Mouse (Mus musculus) forebrain, embryonic 10.5 days (tissue): ENCODE measurements at regions not wholly inside any gene's neighbourhood (a gene's known extent, or its start where the extent isn't known, plus 50 kb on each side); places are given as distances from the start of the nearest gene placed in this dataset.

Source experiments
- DNase-seq: peaks from one replicate; pipeline ENCODE4 v3.0.0-alpha.2; 2017; ENCODE audit warnings: low spot score; ENCODE audit errors: extremely low spot score
- H3K27ac ChIP-seq: fragments of 300-500 bp; sonication (generic); 2 replicates; pipeline ENCODE4 v1.5.1; 2016; ENCODE audit warnings: mild to moderate bottlenecking
- H3K27me3 ChIP-seq: fragments of 300-500 bp; sonication (generic); 2 replicates; pipeline ENCODE4 v1.6.1; 2016; ENCODE audit warnings: mild to moderate bottlenecking; ENCODE audit not compliant: poor library complexity, severe bottlenecking
- H3K36me3 ChIP-seq: fragments of 300-500 bp; sonication (generic); replicated peaks from 2 replicates; pipeline ENCODE4 v1.6.1; 2016; ENCODE audit warnings: mild to moderate bottlenecking, moderate library complexity
- H3K4me1 ChIP-seq: fragments of 300-500 bp; sonication (generic); 2 replicates; pipeline ENCODE4 v1.6.1; 2016
- H3K4me3 ChIP-seq: fragments of 300-500 bp; sonication (generic); 2 replicates; pipeline ENCODE4 v1.5.1; 2016; ENCODE audit warnings: mild to moderate bottlenecking, moderate library complexity
- H3K9me3 ChIP-seq: fragments of 300-500 bp; sonication (generic); 2 replicates; pipeline ENCODE4 v1.6.1; 2016; ENCODE audit warnings: mild to moderate bottlenecking, moderate library complexity
- WGBS: fragments of 180-500 bp; shearing (Covaris S2); methylation state at CpG from one replicate; pipeline ENCODE4 v1.1.7; 2016; 5-methylcytosine and 5-hydroxymethylcytosine counted together

GRCm38 (mm10) chr12:15649226-15649625 is 167.5 kb downstream of the Trib2 start:
- Histone ChIP-seq H3K27ac (no peak overlapping the region), H3K9me3 (no peaks in the 10 kb centered on the region), H3K4me1 (peaks cover 7% of the 10 kb centered on the region), H3K36me3 (no peaks in the 10 kb centered on the region), H3K4me3 (no peak overlapping the region), H3K27me3 (no peaks in the 10 kb centered on the region)
- WGBS, result 27% methylated on average over 1 of the region's 1 CpGs
- no peak for DNase-seq

- no peak overlapping the region for H3K4me3 ChIP-seq
- peaks cover 23% of the 10 kb centered on the region for H3K4me1 ChIP-seq
- no peak for DNase-seq
- no peaks in the 10 kb centered on the region for H3K9me3 ChIP-seq
- no peaks in the 10 kb centered on the region for H3K27me3 ChIP-seq
- H3K36me3 ChIP-seq, result no peaks in the 10 kb centered on the region
- WGBS, result 46% methylated on average over 9 of the region's 9 CpGs
- H3K27ac ChIP-seq, result no peak overlapping the region
These were observed 172.5 kb downstream of the Trib2 start for GRCm38 (mm10) chr12:15644074-15644672.

- Histone ChIP-seq H3K4me1 (peaks cover 26% of the 10 kb centered on the region), H3K4me3 (no peak overlapping the region), H3K27ac (no peak overlapping the region), H3K36me3 (no peaks in the 10 kb centered on the region), H3K9me3 (no peaks in the 10 kb centered on the region), H3K27me3 (no peaks in the 10 kb centered on the region)
- 72% methylated on average over 3 of the region's 3 CpGs for WGBS
- no peak for DNase-seq
These were observed 173.1 kb downstream of the Trib2 start for GRCm38 (mm10) chr12:15643669-15644068.

GRCm38 (mm10) chr12:15640320-15640719 is 176.4 kb downstream of the Trib2 start:
- WGBS, result 83% methylated on average over 5 of the region's 5 CpGs
- Histone ChIP-seq H3K36me3 (no peaks in the 10 kb centered on the region), H3K4me1 (peaks cover 24% of the 10 kb centered on the region), H3K4me3 (no peak overlapping the region), H3K9me3 (no peaks in the 10 kb centered on the region), H3K27me3 (no peaks in the 10 kb centered on the region), H3K27ac (no peak overlapping the region)
- no peak for DNase-seq

GRCm38 (mm10) chr12:15629971-15630370 is 186.8 kb downstream of the Trib2 start:
- Histone ChIP-seq H3K4me3 (no peak overlapping the region), H3K36me3 (no peaks in the 10 kb centered on the region), H3K27ac (no peak overlapping the region), H3K4me1 (no peaks in the 10 kb centered on the region), H3K9me3 (no peaks in the 10 kb centered on the region), H3K27me3 (no peaks in the 10 kb centered on the region)
- WGBS, result 87% methylated on average over 3 of the region's 3 CpGs
- DNase-seq, result no peak

GRCm38 (mm10) chr12:15619521-15619920 is 197.2 kb downstream of the Trib2 start:
- H3K27ac ChIP-seq, result no peak overlapping the region
- WGBS, result 94% methylated on average over 2 of the region's 2 CpGs
- no peak overlapping the region for H3K4me3 ChIP-seq

GRCm38 (mm10) chr12:15617312-15617711 is 199.4 kb downstream of the Trib2 start:
- Histone ChIP-seq H3K4me1 (peaks cover 6% of the 10 kb centered on the region), H3K27ac (no peak overlapping the region), H3K27me3 (no peaks in the 10 kb centered on the region), H3K36me3 (no peaks in the 10 kb centered on the region), H3K9me3 (no peaks in the 10 kb centered on the region), H3K4me3 (no peak overlapping the region)
- WGBS, result 73% methylated on average over 1 of the region's 1 CpGs
- no peak for DNase-seq

More at GRCm38 (mm10) chr12:15619521-15619920, 197.2 kb downstream of the Trib2 start:
- Histone ChIP-seq H3K36me3 (no peaks in the 10 kb centered on the region), H3K4me1 (peaks cover 6% of the 10 kb centered on the region), H3K27me3 (no peaks in the 10 kb centered on the region), H3K9me3 (no peaks in the 10 kb centered on the region)
- no peak for DNase-seq

- Histone ChIP-seq H3K27me3 (no peaks in the 10 kb centered on the region), H3K9me3 (no peaks in the 10 kb centered on the region), H3K4me1 (peaks cover under 1% of the 10 kb centered on the region; the same call in 1 of the 2 replicates), H3K27ac (no peak overlapping the region), H3K4me3 (no peak overlapping the region), H3K36me3 (no peaks in the 10 kb centered on the region)
- 89% methylated on average over 5 of the region's 5 CpGs for WGBS
- DNase-seq, result no peak
These were observed 204.7 kb downstream of the Trib2 start for GRCm38 (mm10) chr12:15611847-15612580.

- H3K9me3 ChIP-seq, result no peaks in the 10 kb centered on the region
- peaks cover 30% of the 10 kb centered on the region for H3K4me1 ChIP-seq
- no peaks in the 10 kb centered on the region for H3K27me3 ChIP-seq
- DNase-seq, result no peak
- WGBS, result 96% methylated on average over 1 of the region's 1 CpGs
- no peak overlapping the region for H3K4me3 ChIP-seq
- no peaks in the 10 kb centered on the region for H3K36me3 ChIP-seq
- no peak overlapping the region for H3K27ac ChIP-seq
These were observed 209.6 kb downstream of the Trib2 start for GRCm38 (mm10) chr12:15607091-15607490.

- Histone ChIP-seq H3K4me1 (peaks cover 30% of the 10 kb centered on the region), H3K27ac (no peak overlapping the region), H3K9me3 (no peaks in the 10 kb centered on the region), H3K36me3 (no peaks in the 10 kb centered on the region), H3K4me3 (no peak overlapping the region), H3K27me3 (no peaks in the 10 kb centered on the region)
- 66% methylated on average over 4 of the region's 4 CpGs for WGBS
- no peak for DNase-seq
These were observed 210.6 kb downstream of the Trib2 start for GRCm38 (mm10) chr12:15606095-15606494.

GRCm38 (mm10) chr12:15604630-15605029 is 212.1 kb downstream of the Trib2 start:
- Histone ChIP-seq H3K27me3 (no peaks in the 10 kb centered on the region), H3K9me3 (no peaks in the 10 kb centered on the region), H3K4me1 (peaks cover 30% of the 10 kb centered on the region), H3K27ac (0 out of 2 replicates have a peak overlapping the region, but pooled peaks have one; percentile 1), H3K36me3 (no peaks in the 10 kb centered on the region), H3K4me3 (no peak overlapping the region)
- DNase-seq, result no peak
- WGBS, result 90% methylated on average over 1 of the region's 1 CpGs

GRCm38 (mm10) chr12:15603885-15604284 is 212.8 kb downstream of the Trib2 start:
- Histone ChIP-seq H3K9me3 (no peaks in the 10 kb centered on the region), H3K27me3 (no peaks in the 10 kb centered on the region), H3K27ac (0 out of 2 replicates have a peak overlapping the region, but pooled peaks have one; percentile 6), H3K4me3 (no peak overlapping the region), H3K36me3 (no peaks in the 10 kb centered on the region), H3K4me1 (peaks cover 30% of the 10 kb centered on the region)
- WGBS, result 63% methylated on average over 5 of the region's 5 CpGs
- no peak for DNase-seq

GRCm38 (mm10) chr12:15603319-15603718 is 213.4 kb downstream of the Trib2 start:
- Histone ChIP-seq H3K9me3 (no peaks in the 10 kb centered on the region), H3K4me1 (peaks cover 30% of the 10 kb centered on the region), H3K27ac (no peak overlapping the region), H3K36me3 (no peaks in the 10 kb centered on the region), H3K27me3 (no peaks in the 10 kb centered on the region), H3K4me3 (no peak overlapping the region)
- peak; percentile 29 for DNase-seq
- 62% methylated on average over 5 of the region's 5 CpGs for WGBS
